Mouse (Mus musculus): ENCODE data around the gene D5Ertd579e.

The D5Ertd579e gene

GRCm38 (mm10) chr5:36695461-36696231 lies at the start of gene D5Ertd579e:
Gene D5Ertd579e (minus strand): TSS chr5:36696024.
- DNase-seq (ENCODE audit: extremely low spot score, low read depth, low spot score) = peak; percentile 44

- DNase-seq (ENCODE audit: extremely low spot score, low read depth, low spot score) = peak; percentile 62
Observed at GRCm38 (mm10) chr5:36742126-36742848, 46.5 kb upstream of the D5Ertd579e start.

DNA sequence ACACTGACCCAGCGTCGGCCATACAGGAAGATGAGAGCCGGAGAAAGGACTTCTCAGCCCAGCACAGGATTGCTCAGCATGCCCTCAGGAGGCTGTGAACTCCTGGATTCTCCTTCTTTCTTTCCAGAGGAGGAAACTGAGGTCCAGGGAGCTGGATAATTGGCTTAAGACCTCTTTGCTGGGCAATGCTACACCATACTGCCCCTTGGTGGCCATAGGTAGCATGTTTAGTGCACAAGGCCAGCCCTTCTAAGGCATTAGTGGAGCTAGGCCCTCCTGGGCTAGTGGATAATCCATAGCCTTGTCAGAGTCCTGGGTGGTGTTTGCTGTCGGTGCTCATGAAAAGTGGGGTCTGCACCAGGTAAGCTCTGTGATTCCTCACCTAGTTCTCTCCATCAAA lies 44.0 kb upstream of the D5Ertd579e start:
- DNase-seq (ENCODE audit: extremely low spot score, low read depth, low spot score) = no peak

DNA sequence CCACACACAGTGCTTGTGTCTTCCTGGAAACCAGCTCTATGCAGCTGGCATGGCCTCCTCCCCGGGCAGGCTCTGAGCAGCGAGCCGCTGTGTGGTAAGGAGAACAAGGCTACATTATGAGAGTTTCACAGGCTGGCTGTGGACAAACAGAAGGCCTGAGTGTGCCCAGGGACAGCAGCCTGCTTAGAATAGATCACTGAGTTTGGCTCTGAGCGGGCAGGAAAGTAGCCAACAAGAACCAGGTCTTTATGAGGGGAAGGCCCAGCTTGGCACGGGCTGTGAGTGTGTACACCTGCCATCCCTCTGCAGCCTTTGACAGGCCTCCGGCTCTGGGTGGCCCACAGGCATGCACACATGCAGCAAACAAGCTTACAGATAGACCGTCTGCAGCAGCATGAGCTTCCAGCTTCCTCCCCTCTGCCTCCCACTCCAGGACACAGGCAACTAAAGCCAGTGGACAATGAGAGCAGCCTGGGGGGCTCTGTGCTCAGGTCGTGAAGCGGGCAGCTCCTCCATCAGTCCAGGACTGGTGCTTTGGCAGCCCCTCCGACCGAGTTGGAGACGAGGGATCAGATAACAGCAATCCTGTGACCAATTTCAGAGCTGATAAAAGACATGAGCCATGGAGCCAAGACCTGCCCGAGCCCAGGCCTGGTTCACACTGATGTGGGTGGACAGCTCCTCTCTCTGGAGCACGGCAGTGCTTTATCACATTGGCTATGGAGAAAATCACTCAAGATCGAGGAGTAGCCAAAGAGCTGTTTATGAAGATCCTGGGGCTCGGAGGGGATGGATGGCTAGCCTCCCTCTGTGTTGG lies 43.2 kb upstream of the D5Ertd579e start:
- no peak for DNase-seq (ENCODE audit: extremely low spot score, low read depth, low spot score)

DNA sequence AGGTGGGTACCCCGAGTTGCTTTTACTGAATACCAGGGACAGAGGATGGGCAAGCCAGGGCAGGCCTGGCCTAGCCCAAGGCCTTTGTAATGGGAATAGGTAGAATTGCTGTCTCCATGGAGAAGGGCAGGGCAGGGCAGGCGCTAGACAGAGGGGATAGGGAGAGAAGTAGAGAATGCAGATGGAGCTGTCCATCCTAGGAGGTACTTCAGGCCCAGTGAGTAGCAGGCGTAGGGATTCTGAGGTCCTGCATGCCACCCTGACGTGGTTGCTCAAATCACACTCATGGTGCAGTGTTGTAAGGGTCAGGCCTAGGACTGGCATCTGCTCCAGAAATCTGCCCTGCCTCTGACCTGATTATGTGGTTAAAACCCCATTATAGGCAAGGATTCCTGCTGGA lies 41.9 kb upstream of the D5Ertd579e start:
- DNase-seq (ENCODE audit: extremely low spot score, low read depth, low spot score) = no peak

- DNase-seq (ENCODE audit: extremely low spot score, low read depth, low spot score) = no peak
Observed at GRCm38 (mm10) chr5:36736009-36736408, 40.2 kb upstream of the D5Ertd579e start.

GRCm38 (mm10) chr5:36735106-36735505 lies 39.3 kb upstream of the D5Ertd579e start:
- DNase-seq (ENCODE audit: extremely low spot score, low read depth, low spot score) = no peak

- DNase-seq (ENCODE audit: extremely low spot score, low read depth, low spot score) = no peak
Observed at GRCm38 (mm10) chr5:36733405-36733804, 37.6 kb upstream of the D5Ertd579e start.

GRCm38 (mm10) chr5:36731901-36732652 lies 36.3 kb upstream of the D5Ertd579e start:
- DNase-seq (ENCODE audit: extremely low spot score, low read depth, low spot score) = no peak

- no peak for DNase-seq (ENCODE audit: extremely low spot score, low read depth, low spot score)
Observed at GRCm38 (mm10) chr5:36730689-36731088, 34.9 kb upstream of the D5Ertd579e start.

GRCm38 (mm10) chr5:36729923-36730322 lies 34.1 kb upstream of the D5Ertd579e start:
- no peak for DNase-seq (ENCODE audit: extremely low spot score, low read depth, low spot score)

GRCm38 (mm10) chr5:36729086-36729473 lies 33.3 kb upstream of the D5Ertd579e start:
- no peak for DNase-seq (ENCODE audit: extremely low spot score, low read depth, low spot score)

DNA sequence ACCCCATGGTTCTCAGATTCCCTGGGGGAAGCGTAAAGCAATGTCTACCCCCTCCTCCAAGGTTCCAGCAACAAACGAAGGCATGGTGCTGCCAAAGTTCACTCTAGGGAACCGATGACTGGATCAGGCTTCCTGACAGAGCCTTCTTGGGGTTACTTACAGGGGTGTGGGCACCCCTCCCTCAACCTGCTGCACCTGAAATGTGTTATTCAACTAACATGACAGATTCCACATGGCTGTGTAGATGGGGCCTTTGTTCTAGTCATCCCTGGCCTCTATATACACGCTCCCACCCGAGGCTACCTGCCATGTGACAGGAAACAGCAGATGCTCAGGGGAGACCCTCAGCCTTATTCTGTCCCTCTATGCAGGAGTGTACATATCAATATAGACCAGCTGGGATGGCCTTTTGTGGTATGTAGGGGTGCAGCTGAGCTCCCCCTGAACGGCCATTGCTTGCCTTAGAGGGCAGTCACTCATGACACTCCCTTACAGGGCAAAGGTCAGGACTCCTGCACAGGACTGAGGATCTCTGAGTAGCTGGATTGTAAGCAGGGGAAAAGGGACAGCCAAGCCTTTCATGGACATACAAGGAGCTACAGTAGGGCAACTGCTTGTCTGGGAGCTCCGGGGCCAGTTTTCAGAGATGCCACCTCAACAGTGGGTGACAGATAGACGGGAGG lies 32.7 kb upstream of the D5Ertd579e start:
- DNase-seq (ENCODE audit: extremely low spot score, low read depth, low spot score) = no peak

DNA sequence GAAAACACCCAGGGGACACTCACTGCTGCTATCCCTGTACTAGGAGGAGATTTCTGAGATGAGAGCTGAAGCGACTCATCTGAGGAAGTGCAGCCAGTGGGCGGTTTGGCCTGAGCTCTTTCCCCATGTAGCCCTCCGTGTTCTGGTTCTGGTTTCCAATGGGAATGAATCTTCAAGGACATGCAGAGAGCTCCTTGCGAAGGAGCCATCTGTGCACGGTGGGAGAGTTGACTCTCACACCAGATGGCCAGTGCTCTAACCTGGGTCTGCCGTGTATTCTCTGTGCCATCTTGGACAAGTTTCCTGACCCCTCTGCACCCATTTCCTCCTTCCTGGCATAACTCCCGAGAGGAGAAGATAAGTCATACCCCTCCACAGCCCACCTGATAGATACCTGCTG lies 32.0 kb upstream of the D5Ertd579e start:
- no peak for DNase-seq (ENCODE audit: extremely low spot score, low read depth, low spot score)

GRCm38 (mm10) chr5:36727136-36727535 lies 31.3 kb upstream of the D5Ertd579e start:
- DNase-seq (ENCODE audit: extremely low spot score, low read depth, low spot score) = no peak

DNA sequence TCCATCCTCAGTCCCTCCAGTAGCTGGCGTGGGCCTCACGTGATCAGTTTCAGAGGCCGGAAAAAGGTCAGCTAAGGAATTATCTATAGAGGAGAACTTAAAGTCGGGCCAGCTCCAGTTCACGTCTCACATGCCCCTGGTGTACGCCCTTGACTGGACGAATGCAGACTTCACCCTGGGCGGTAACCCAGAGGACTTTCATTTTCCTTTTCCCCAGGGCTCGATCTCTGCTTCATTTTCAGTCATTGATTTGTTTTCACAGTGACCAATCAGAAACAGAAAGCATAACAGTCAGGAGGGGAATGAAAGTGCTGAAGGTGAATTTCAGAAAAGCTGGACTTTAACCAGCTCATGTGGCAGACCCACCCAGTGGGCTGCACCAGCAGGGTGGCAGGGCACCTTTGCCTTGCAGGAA lies 30.6 kb upstream of the D5Ertd579e start:
- no peak for DNase-seq (ENCODE audit: extremely low spot score, low read depth, low spot score)

- no peak for DNase-seq (ENCODE audit: extremely low spot score, low read depth, low spot score)
Observed at GRCm38 (mm10) chr5:36725861-36726260, 30.0 kb upstream of the D5Ertd579e start.

- DNase-seq (ENCODE audit: extremely low spot score, low read depth, low spot score) = no peak
Observed at GRCm38 (mm10) chr5:36724274-36724673, 28.4 kb upstream of the D5Ertd579e start.

- no peak for DNase-seq (ENCODE audit: extremely low spot score, low read depth, low spot score)
Observed at GRCm38 (mm10) chr5:36723356-36723755, 27.5 kb upstream of the D5Ertd579e start.

DNA sequence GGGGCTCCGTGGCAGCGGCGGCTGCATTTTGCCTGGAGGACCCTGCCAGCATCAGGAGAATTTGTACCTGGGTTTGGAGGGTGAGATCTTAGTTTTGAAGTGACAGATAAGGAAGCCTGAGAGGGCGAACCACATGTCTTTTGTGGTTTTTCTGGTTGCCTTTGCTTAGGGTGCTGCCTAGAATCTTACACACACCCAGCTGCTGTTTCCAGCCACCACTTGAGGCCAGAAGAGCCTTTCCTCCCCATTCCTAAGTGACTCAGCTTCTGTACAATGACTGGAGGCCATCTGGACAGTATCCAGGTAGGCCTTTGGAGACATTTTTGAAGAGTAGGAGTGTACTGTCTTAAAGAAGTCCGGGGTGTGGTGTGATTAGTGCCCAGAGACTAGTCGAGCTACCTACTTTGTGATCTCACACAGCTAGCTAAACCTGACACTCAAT lies 26.6 kb upstream of the D5Ertd579e start:
- no peak for DNase-seq (ENCODE audit: extremely low spot score, low read depth, low spot score)
